Mouse (Mus musculus) stomach, embryonic 16.5 days (tissue): ENCODE results near the gene Sh3gl2. TPM values are rescaled to one million over a fixed set of nuclear protein-coding genes. Genes with fewer than 3 reads are reported as not detected.

Experiments used
- ATAC-seq: fragments of 200-750 bp; cut with Nextera tagmentation; 2 replicates; pipeline ENCODE4 v1.8.0; 2017; ENCODE audit warnings: moderate number of reproducible peaks, moderate TSS enrichment; ENCODE audit not compliant: insufficient read depth, low FRiP score
- H3K27ac ChIP-seq: fragments of 300-500 bp; sonication (generic); 2 replicates; pipeline ENCODE4 v1.5.1; 2014; ENCODE audit warnings: low read length
- H3K27me3 ChIP-seq: fragments of 300-500 bp; sonication (generic); 2 replicates; pipeline ENCODE4 v1.6.1; 2014; ENCODE audit warnings: low read length, control low read depth, mixed read lengths; ENCODE audit not compliant: control insufficient read depth, insufficient read depth
- H3K36me3 ChIP-seq: fragments of 300-500 bp; sonication (generic); 2 replicates; pipeline ENCODE4 v1.6.1; 2014; ENCODE audit warnings: low read length; ENCODE audit not compliant: control insufficient read depth, insufficient read depth
- H3K4me1 ChIP-seq: fragments of 300-500 bp; sonication (generic); 2 replicates; pipeline ENCODE4 v1.6.1; 2014; ENCODE audit warnings: low read length, control low read depth, mixed read lengths; ENCODE audit not compliant: control insufficient read depth, insufficient read depth
- H3K4me2 ChIP-seq: fragments of 300-500 bp; sonication (generic); 2 replicates; pipeline ENCODE4 v1.6.1; 2014; ENCODE audit warnings: low read depth, low read length, mixed read lengths
- H3K4me3 ChIP-seq: fragments of 300-500 bp; sonication (generic); replicated peaks from 2 replicates; pipeline ENCODE4 v1.5.1; 2014; ENCODE audit warnings: mild to moderate bottlenecking, low read length
- H3K9ac ChIP-seq: fragments of 300-500 bp; sonication (generic); 2 replicates; pipeline ENCODE4 v1.6.1; 2014; ENCODE audit warnings: low read length
- H3K9me3 ChIP-seq: fragments of 300-500 bp; sonication (generic); replicated peaks from 2 replicates; pipeline ENCODE4 v1.6.1; 2016; ENCODE audit warnings: low read length, control low read depth; ENCODE audit not compliant: control insufficient read depth
- WGBS: fragments of 180-500 bp; shearing (Covaris S2); extraction: QIAGEN DNeasy Blood & Tissue Kit; methylation state at CpG from one replicate; pipeline ENCODE4 v1.1.7; 2014; 5-methylcytosine and 5-hydroxymethylcytosine counted together
- polyA plus RNA-seq: library from polyadenylated mRNA; unstranded; fragments of >200 nt; fragmentation: Nextera tagmentation; extraction: Ambion mirVana; gene quantifications from 2 replicates; pipeline ENCODE4 v1.2.1, GENCODE M21; 2015

The Sh3gl2 gene
- polyA plus RNA-seq, 1 experiment from 2014 or later = 11.4 TPM

DNA sequence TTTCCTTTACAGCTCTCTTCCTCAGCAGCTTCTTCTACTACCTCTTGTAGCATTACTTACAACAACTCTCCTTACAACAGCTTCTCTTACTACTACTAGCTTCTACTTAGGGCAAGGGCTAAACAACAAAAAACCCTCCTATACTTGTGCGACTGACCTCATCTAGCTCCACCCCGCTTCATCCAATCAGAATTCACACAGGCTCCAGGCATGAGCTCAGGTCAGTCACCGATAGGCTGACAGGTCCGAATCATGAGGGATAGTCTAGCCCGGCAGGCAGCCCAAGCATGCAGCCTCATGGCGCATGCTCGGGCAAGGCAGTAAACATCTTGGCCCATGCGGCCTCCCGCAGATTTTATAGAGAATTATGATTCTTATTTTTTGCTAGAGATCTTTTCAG, 78.2 kb downstream of the Sh3gl2 start:
- no peaks in the 10 kb centered on the region for H3K36me3 ChIP-seq
- H3K9me3 ChIP-seq = no peaks in the 10 kb centered on the region
- no peaks in the 10 kb centered on the region for H3K4me1 ChIP-seq
- WGBS = 90% methylated on average over 9 of the region's 9 CpGs
- H3K27ac ChIP-seq = no peak overlapping the region
- no peak overlapping the region for H3K9ac ChIP-seq
- no peaks in the 10 kb centered on the region for H3K27me3 ChIP-seq
- ATAC-seq = no peak
- H3K4me2 ChIP-seq = no peak overlapping the region
- H3K4me3 ChIP-seq = no peak overlapping the region

DNA sequence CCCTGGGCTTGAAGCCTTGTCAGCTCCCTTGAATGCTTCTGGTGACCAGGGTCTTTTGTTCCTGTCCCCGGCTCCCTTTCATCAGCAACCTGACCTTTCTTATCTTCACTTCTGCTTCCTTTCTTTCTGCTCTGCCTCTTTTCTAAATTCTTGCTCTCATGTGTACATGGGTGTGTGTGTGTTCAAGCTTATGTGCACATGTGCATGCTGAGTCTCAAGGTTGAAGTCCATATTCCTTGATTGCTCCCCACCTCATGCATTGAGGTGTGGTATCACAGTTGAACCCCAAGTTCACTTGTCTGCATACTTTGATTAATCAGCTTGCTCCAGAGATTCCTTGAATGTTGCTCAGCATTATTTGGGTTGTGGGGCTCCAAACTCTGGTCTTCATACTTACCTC, 85.1 kb downstream of the Sh3gl2 start:
- Histone ChIP-seq H3K27ac (no peak overlapping the region), H3K27me3 (no peaks in the 10 kb centered on the region), H3K9me3 (no peaks in the 10 kb centered on the region), H3K4me2 (no peak overlapping the region), H3K4me3 (no peak overlapping the region), H3K9ac (no peak overlapping the region), H3K4me1 (no peaks in the 10 kb centered on the region), H3K36me3 (no peaks in the 10 kb centered on the region)
- WGBS = 48% methylated on average over 1 of the region's 1 CpGs
- no peak for ATAC-seq

- no peak overlapping the region for H3K4me2 ChIP-seq
- no peaks in the 10 kb centered on the region for H3K4me1 ChIP-seq
- H3K9me3 ChIP-seq = no peaks in the 10 kb centered on the region
- no peaks in the 10 kb centered on the region for H3K36me3 ChIP-seq
- no peak for ATAC-seq
- no peak overlapping the region for H3K27ac ChIP-seq
- H3K4me3 ChIP-seq = no peak overlapping the region
- H3K9ac ChIP-seq = no peak overlapping the region
- WGBS = 52% methylated on average over 4 of the region's 4 CpGs
- no peaks in the 10 kb centered on the region for H3K27me3 ChIP-seq
Observed at GRCm38 (mm10) chr4:85291296-85291695, 86.4 kb downstream of the Sh3gl2 start.

DNA sequence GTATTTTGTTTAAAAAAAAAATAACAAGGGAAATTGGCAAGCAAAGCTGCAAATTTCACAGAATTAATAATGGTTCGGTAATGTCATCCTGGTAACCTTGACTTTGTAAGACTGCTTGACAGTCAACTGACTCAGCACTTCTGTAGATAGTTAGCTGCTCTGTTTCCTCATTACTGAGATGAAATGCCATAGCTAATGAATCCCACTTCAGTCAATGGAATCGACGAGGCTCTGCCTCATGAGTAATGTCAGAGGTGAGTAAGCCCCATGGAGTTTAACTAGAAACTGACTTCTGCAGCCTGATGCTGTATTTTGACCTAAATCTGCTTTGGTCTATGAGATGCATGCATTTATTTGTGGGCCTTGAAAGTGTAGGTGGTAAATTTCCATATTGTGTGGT, 88.4 kb downstream of the Sh3gl2 start:
- 67% methylated on average over 3 of the region's 3 CpGs for WGBS
- ATAC-seq = no peak
- Histone ChIP-seq H3K36me3 (no peaks in the 10 kb centered on the region), H3K9me3 (no peaks in the 10 kb centered on the region), H3K27ac (no peak overlapping the region), H3K4me3 (no peak overlapping the region), H3K27me3 (no peaks in the 10 kb centered on the region), H3K4me1 (no peaks in the 10 kb centered on the region), H3K4me2 (no peak overlapping the region), H3K9ac (no peak overlapping the region)

- no peak overlapping the region for H3K9ac ChIP-seq
- 88% methylated on average over 6 of the region's 6 CpGs for WGBS
- H3K27ac ChIP-seq = no peak overlapping the region
- H3K27me3 ChIP-seq = no peaks in the 10 kb centered on the region
- no peaks in the 10 kb centered on the region for H3K9me3 ChIP-seq
- no peak for ATAC-seq
- H3K36me3 ChIP-seq = no peaks in the 10 kb centered on the region
- H3K4me1 ChIP-seq = no peaks in the 10 kb centered on the region
- H3K4me3 ChIP-seq = no peak overlapping the region
- H3K4me2 ChIP-seq = no peak overlapping the region
Observed at GRCm38 (mm10) chr4:85300610-85301405, 95.9 kb downstream of the Sh3gl2 start.

GRCm38 (mm10) chr4:85305912-85306573, 101.1 kb downstream of the Sh3gl2 start:
- ATAC-seq = 0 out of 2 replicates have a peak, but pooled peaks have one; percentile 58
- Histone ChIP-seq H3K9ac (no peak overlapping the region), H3K9me3 (no peaks in the 10 kb centered on the region), H3K4me3 (no peak overlapping the region), H3K4me2 (no peak overlapping the region), H3K4me1 (0 out of 2 replicates have a peak, but pooled peaks cover 3% of the 10 kb centered on the region), H3K36me3 (no peaks in the 10 kb centered on the region), H3K27ac (no peak overlapping the region), H3K27me3 (no peaks in the 10 kb centered on the region)
- 52% methylated on average over 7 of the region's 7 CpGs for WGBS

DNA sequence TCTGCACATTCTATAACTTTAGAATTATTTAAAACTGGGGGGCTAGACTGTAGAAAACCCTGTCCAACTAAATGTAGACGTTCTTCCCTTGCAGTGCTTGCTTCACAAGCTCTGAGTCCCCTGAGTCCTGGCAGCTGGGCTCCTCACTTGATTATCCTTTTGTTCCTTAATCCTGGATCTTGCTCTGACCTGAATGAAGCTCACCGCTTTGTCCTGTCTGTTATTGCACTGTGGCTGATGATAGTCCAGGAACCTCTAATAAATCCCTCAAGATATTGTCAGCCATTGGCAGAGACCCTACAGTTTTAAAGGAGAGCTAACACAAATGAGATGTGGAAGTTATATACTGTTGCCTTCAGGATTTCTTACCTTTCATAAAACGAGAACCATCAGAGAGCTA, 114.2 kb downstream of the Sh3gl2 start:
- Histone ChIP-seq H3K4me2 (no peak overlapping the region), H3K27me3 (no peaks in the 10 kb centered on the region), H3K27ac (no peak overlapping the region), H3K4me1 (no peaks in the 10 kb centered on the region), H3K4me3 (no peak overlapping the region), H3K9ac (no peak overlapping the region), H3K9me3 (no peaks in the 10 kb centered on the region), H3K36me3 (no peaks in the 10 kb centered on the region)
- 62% methylated on average over 3 of the region's 3 CpGs for whole genome bisulfite sequencing
- ATAC-seq = no peak

DNA sequence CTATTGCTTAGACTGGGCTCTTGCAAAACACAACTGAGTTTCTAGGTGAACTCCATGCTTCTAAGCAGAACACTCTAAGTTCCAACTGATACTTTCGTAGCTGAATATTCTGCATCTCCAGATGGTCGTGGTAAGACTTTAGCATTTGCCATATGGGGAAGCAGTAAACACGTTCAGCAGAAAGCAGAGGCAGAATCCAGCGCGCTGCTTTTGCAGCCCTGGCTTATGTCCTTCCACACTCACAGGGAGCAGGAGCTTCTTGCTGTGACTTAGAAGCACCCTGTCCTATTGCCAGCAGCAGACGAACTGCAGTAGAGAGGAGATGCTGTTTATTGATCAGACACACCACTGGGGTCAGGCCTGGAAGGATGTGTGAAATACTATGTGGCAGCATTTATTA, 120.5 kb downstream of the Sh3gl2 start:
- Histone ChIP-seq H3K27me3 (no peaks in the 10 kb centered on the region), H3K4me2 (no peak overlapping the region), H3K4me3 (no peak overlapping the region), H3K36me3 (no peaks in the 10 kb centered on the region), H3K9me3 (no peaks in the 10 kb centered on the region), H3K27ac (no peak overlapping the region), H3K9ac (no peak overlapping the region), H3K4me1 (no peaks in the 10 kb centered on the region)
- WGBS = 65% methylated on average over 6 of the region's 6 CpGs
- ATAC-seq = no peak

GRCm38 (mm10) chr4:85326052-85326451, 121.1 kb downstream of the Sh3gl2 start:
- 78% methylated on average over 1 of the region's 1 CpGs for WGBS

More at GRCm38 (mm10) chr4:85326052-85326451, 121.1 kb downstream of the Sh3gl2 start:
- Histone ChIP-seq H3K9ac (no peak overlapping the region), H3K27ac (no peak overlapping the region), H3K4me3 (no peak overlapping the region), H3K4me1 (no peaks in the 10 kb centered on the region), H3K9me3 (no peaks in the 10 kb centered on the region), H3K4me2 (no peak overlapping the region), H3K36me3 (no peaks in the 10 kb centered on the region), H3K27me3 (no peaks in the 10 kb centered on the region)
- ATAC-seq = no peak
